Mouse (Mus musculus) ovary, postnatal 36 days (tissue): ENCODE results near the gene Pou2f1.
"Not testable (repeated sequence)": the region's sequence is repeated elsewhere in the genome, so short reads cannot be mapped to it uniquely, and the experiment has no call there.

Experiments used
- DNase-seq: peaks from one replicate; pipeline ENCODE4 v3.0.0; 2022; ENCODE audit warnings: low spot score, mixed read lengths

Pou2f1 gene

DNA sequence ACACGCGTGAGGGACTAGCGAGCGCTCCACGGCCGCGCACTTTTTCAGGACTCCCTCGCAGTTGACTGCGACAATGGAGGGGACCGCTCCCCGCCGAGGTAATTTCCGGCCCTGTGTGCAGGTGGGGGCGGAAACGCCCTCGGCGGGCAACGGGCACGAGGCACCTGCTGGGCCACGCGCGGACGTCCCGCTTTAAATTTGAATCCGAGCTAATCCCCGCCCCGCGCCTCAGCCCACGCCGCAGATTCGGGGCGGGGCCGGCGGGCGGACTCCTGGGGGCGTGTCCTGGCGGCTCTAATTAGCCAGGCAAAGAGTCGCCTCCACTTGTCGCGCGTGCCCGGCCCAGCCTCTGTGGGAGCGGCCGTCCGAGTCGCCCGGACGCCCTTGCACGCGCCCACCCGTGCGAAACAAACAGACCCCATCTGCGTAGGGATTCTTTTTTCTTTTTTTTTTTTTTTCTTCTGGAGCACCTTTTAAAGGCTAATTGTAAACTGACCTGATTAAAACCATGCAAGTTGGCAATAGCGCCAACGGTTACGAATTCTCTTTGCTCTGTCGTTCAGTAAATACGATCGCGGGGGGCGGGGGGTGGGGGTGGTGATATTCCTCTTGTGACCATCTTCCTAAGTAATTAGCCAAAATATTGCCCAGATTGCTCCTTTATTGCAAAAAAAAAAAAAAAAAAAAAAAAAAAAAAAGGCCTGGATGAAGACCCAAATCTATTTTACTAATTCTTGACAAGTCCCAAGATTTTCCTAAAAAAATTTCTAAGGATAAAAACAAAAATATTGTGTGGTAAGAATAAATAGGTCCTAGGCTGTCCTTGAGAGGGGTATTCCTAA is 924 bp upstream of the Pou2f1 start:
- DNase-seq, result peak; percentile 94

DNA sequence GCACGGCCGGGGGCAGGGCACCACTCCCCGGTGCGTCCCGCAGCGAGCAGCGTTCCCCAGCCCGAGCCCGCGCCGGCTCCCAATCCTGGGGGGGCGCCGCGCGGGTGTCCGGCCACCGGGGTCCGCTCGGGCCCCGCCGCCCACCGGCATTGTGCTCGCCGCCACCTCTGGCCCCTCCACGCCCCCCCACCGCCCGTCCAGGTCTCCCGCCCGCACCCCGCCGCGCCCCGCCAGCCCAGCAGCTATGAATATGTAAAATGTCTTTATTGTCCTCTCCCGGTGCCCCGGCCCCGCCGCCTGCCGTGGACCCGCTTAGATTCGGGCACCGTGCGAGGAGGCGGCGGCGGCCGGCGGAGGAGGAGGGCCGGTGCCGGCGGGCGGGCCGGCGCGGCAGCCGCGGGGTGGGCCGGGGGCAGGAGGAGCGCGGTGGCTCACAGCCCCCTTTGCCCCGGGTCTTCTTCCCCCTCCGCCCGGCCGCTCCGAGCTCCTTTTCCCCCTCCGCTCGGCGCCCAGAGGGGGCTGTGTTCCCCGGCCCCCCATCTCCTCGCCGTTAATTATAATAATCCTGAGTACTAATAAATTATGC is 481 bp downstream of the Pou2f1 start:
- no peak for DNase-seq

DNA sequence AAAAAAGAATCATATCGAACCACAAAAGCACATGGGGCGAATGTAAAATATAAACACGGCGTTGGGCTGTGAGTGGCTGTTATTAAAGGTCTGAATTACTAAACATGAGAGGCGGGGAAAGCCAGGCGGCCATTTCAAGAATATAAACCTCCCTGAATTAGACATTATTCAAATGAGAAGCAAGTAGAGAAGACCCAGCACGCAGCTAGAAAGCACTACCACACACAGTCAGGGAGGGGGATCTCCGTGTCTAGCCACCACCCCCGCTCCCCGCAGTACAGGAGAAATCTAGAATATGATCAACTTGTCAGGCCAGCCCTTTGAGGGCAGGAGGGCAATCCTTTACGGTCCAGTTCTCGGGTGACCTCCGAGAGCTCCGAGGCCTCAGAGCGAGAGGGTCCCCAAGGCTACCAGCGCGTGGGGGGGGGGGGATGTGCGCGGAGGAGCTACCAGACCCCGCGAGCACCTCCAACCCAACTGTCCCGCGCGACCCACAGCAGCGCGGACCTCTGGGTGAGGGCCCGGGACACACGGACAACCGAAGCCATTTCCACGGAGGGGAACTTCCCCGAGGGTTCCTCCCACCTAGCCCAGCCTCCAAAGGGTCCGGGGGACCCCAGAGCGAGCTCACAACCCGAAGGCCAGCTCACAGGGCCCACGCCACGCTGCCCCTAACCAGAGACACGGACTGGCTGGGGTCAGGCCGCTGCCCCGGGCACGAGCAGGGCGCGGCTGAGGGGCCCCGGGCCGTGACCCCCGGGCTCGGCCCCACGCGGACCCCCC is 1.2 kb downstream of the Pou2f1 start:
- peak; percentile 40 for DNase-seq

DNA sequence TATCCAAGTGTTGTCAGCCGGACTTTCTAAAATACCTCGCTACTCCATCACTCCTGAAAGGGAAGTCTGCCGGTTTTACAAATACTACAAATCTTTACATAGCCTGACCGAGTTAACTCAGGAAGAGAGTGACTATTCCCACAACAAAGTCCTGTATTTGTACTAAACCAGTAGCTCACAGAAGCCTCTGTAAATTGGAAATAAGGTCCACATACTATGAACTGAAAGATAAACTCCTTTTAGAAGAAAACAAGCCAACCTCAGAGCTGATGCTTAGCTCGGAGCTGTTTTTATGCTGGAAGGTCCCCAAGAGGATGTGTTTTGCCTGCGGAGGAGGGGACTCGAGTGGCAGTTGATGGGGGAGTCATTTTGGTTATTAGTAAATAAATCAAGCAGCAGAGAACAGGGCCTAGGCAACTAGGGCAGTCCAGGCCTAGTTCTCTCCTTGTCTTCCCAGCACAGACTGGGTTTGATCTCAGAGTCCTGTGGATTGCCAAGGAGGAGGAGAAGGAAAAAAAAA is 1.8 kb downstream of the Pou2f1 start:
- DNase-seq, result peak; percentile 16

DNA sequence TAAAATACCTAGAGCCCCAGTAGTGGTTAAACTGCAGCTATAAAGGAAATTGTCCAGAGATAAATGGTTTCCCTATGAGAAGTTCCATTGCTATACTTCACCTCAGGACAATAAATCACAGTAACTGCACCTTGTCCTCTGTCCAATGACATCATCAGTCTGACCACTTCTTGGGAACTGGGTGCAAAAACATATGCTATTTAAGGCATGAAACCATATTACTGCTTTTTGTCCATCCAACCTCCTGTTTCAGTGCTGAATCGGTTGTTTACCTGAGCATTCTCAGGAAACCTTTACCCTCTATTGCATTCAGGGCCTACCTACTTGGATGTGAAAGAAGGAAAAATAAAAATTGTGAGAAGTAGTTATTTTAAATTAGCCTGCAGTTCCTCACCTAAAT is 2.8 kb downstream of the Pou2f1 start:
- no peak for DNase-seq

DNA sequence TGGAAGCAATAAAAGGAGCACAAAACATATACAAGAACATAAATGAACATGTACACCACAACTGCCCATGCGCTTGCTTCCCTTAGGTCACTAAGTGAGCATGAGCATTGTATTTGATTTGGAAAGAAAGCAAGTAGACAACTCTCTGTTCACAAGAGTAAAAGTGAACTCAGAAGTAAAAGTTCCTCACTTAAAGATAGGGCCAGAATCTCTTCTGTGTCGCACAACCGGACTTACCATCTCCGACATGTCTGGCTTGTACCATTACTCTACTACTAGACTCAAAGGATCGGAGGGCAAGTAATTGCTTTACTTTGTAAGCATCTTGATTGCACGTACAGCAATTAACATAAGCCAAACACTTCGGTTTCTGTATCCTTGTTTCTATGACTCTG is 6.8 kb downstream of the Pou2f1 start:
- no peak for DNase-seq

DNA sequence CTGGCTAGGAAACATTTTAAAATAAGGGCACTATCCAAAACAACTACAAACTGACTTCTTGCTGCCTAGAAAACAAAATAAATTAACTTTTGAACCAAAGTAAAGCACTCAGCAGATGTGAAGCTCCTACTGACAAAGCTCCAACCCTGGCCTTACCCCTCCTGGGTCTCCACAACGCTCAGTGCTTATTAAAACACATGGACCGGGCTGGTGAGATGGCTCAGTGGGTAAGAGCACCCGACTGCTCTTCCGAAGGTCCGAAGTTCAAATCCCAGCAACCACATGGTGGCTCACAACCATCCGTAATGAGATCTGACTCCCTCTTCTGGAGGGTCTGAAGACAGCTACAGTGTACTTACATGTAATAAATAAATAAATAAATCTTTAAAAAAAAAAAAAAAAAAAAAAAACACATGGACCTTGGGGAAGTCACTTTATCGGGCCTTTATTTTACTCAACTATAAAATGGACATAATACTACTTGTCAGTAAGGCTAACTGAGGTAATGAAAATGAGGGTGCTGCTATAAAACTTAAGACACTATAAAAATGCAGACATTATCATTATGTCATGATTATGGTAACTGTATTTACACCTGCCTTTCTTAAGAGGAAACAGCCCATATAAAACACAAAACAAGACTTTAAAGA is 7.3 kb downstream of the Pou2f1 start:
- not testable (repeated sequence) for DNase-seq

DNA sequence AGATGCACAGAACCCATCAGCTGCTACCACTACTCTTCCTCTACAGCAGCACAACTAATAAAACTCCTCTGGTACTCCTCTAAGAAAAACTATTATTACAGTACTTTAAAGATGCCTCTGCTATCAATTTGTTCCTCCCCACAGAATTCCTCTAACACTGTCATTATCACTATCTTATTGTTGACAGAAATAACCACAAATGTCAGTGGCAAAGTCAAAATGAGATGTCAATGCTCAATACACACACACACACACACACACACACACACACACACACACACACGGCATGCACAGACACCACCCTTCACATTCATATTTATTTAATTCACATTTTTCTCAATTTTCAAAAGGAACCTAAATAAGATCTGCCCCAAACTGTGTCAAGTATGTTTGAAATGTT is 8.2 kb downstream of the Pou2f1 start:
- no peak for DNase-seq

DNA sequence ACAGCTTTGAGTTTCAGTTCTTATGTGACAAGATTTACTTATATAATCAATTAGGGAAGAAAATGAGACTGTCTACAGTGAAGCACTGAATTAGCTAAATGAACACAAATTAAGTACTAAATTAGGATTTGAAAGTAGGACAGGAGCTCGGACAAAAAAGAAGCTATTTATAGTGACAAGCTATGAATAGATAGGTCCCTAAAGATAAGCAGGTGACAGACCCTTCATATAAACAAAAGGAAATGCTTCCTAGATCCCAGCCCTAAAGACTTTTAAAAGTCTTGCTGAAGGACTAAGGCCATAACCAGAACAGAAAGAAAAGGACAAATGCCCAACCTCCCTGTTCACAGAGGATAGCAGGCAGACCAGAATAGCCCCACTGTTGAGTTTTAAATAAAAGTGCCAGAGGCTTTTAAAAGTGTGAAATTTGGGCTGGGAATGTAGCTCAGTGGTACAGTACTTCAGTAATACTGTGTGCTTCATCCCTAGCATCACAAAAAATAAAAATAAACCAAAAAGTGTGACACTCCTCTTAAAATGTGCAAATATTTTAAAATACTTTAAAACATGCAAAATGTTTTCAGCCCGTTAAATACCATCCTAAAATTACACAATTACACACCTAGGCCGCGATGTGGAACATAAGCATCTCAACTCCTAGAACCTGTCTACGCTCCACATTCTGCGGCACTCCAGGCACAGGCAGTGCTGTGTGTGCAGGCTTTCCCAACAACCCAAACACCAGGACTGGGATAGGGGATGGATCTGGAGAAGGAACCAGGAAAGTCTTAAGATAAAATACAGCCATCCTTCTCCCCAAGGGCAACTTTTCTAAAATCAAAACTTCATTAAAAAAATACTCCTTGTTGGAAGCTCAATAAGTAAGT is 9.0 kb downstream of the Pou2f1 start:
- DNase-seq, result no peak

DNA sequence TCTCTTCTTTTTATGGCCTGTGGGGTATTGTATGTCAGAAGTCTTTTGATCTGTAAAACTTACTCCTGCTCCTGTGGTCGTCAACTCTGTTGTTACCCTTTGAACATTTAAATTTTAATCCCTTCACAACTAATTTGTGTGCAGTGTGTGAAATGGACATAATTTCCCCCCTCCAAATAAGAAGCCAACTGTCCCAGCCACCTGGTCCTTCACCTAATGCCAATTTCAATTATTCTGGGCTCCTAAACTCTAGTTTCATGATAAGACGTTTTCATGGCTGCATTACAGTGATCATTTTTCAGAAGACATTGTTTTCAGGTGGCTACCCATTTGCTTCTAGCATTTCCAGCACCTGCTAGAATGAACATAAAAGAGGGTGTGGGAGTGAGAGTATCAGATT is 13.9 kb downstream of the Pou2f1 start:
- no peak for DNase-seq

DNA sequence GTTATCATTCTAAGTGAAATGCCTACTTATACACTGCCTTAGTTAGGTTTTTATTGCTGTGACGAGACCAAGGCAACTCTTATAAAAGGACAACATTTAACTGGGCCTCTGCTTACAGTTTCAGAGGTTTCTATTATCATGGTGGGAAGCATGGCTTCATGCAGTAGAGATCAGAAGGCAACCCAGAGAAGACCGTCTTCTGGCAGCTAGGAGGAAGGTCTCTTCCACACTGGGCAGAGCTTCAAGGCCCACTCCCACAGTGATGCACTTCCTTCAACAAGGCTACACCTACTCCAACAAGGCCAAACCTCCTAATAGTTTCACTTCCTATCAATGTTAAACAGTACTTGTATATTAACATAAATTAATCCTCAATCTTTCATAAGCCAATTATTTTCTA is 14.4 kb downstream of the Pou2f1 start:
- no peak for DNase-seq

DNA sequence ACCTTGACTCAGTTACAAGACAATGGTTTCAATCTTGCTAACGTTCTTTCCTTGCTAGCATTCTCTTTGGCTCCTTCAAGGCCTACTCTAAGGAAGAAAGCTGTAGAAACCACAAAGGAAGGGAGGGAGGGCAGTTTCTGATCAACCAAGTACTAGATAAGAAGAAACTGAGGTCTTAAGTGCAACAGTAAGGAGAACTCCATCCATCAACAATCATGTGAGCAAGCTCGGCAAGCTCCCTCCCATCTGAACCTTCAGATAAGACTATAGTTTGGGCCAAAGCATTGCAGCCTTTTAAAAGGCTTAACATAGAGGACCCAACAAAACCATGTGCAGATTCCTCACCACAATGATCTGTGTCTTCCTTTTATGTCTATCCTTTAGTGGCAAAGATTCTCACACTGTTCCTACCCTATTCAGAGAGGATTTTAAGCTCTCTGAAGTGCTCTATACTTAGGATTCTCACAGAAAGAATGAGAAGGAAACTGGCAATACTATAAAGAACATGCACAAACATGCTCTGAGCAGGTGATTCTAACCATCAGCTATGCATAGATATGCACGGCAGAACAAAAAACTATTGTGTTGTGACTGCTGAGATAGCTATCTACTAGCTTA is 16.6 kb downstream of the Pou2f1 start:
- no peak for DNase-seq

DNA sequence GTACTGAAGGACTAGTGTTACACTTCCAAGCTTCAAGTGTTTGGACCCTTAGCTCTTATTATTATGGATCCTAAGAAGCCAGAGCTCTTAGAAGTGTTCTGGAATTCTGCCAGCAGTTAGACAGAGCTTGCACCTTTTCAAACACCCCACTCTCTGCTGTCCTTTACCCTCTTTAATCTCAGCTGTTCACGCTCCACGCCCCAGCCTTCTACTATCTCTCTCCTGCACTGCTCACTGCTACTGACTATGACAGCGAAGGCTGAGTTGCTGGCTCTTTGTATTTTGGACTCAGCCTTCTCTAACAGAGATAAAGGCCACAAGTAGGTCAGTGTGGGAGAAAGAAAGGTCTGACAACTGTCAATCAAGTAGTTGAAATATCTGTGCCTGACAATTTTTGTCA is 17.3 kb downstream of the Pou2f1 start:
- DNase-seq, result no peak

DNA sequence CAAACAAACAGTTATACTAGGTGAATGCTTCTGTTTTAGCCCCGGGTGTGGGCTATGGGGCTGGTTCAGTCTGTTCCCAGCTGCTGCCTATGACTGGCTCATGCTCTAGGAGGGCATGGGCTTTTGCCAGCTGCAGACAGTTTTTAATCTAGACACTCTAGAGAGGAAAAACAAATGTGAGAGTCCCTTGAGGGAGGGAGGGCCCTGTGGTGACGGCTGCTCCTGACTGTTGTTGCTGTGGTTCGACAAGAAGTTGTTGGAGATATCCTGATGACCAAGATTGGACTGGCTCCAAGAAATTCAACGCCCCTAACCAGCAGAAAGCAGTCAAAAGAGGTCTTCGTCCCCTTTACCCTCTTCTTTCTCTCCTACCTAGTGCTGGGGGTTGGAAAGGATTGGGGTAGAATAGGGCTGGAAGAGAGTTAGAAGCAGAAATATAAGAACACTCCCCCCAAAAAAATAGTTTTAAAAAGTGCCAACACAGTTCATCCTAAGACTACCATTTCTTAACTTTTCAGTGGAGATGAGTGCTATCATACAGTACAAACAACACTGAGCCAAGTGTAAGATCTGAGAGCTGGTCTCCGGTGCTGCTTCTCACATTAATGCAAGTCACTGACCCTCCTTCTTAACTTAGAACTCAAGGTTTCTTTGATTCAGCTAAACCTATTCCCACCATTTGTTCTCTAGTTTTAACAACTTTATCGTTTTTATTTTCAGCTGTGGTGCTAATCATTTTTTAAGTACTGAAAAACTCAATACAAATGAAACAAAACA is 25.6 kb downstream of the Pou2f1 start:
- DNase-seq, result no peak

DNA sequence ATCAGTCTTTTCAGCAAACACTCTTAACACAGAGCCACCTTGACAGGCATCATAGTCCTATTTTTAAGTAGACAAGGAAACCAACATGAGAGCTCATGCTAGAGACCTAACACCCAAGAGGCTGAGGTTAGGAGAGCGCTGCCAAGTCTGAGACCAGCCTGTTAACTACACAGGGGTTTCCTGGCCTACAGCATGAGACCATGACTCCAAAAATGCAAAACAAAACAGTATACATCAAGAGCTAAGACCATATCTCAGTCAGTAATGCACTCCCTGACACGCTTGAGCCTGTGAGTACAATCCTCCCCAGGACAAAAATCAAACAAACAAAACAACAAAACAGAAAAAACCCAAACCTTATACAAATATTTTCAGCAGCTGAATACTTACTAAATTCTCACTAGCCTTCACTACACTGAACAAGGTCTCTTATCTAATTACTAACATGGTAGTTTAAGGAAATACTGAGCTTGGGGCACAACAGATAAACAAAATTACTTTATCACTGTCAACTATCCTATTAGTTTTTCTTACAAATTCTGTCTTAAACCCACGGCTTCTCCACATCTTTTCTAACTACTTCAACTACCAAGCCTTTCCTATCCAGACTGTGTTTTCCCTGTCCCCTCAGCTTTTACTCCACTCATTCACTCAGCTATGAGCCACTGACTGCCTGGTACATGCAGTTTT is 33.3 kb downstream of the Pou2f1 start:
- no peak for DNase-seq

DNA sequence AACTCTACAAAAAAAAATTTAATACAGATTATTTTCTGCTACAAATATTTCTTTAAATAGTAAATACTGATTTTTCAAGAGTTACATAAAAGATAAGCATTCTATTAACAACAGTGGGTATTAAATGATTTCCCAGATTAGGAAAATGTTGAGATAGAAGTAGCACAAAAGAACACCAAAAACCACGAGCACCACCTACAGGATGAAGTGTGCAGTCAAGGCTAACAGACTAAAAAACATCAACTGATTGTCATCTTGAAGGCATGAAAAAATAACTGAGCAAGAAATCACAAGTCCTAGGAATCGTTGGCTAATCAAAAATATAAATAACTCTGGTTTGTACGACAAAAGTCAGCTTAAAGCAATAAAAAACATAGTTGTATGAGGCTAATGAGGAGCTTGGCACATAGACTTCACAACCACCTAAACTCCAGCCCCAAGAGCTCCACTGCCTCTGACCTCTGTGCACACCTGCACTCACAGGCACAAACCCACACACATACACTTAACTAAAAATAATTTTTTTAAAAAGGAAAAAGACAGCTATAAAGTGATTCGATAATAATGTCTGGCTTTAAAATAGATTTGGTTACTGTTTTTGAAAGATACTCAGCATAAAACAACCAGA is 35.3 kb downstream of the Pou2f1 start:
- peak; percentile 13 for DNase-seq

DNA sequence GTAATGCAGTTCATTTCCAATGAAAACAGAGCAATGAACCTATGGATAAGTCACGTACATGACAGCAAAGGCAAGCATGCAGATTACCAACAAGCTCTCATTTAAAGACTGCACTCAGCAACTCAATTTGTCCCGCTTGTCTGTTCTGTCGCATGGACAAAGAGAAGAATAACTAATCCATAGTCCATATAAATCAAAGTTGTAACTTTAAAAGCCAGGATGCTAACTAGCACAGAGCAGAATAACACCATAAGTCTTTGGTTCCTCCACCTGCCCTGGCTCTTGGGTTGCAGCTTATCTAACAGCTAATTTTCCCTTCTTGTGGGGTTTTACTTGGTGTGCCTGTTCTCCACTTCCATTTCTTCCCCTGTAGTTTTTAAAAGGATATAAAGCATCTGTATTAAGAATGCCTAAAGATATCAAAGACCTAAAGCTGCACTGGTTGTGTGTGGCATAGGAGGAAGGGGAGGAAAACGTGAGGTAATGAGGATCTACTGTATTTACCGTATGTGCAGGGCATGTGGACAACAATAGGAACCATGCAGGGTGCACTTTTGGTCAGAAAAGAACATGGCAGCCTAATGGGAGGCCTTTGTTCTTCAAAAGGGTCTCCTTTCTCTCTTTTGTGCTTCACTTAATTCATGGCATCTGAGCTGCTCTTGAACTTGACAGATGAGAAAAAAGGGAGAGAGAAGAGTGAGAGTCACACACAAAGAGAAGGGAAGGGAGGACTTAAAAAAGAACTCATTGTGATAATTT is 36.1 kb downstream of the Pou2f1 start:
- no peak for DNase-seq

DNA sequence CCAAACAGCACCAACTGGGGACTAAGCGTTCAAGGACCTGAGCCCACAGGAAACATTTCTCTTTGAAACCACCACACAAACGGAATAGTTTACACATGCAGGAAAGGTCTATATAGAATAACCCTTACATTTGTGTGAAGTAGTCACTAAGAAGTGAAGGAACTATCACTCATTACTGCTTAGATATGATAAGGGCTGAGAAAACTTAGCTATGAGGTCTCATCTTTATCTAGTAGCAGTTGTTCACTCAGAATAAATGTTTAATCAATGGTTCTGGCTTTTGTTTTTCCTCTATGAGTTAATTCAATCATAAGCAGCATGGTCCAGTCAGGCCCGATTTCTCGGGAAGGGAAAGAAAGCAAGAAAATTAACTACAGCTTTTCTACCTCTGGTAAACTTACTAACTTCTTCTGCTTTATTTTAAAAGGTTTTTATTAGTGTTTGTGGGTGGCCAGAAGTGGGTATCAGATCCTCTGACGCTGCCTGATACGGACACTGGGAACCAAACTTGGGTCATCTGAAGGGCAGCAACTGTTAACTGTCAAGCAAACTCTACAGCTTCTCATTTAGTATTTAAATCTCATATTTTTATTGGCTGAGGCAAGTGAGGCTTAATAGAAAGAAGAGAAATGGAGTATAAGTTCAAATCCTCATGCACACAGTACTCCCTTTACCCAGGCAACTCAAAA is 40.7 kb downstream of the Pou2f1 start:
- DNase-seq, result no peak
